Mouse (Mus musculus): Measurements from ENCODE around the gene Cbx3. TPM values are rescaled to one million over a fixed set of nuclear protein-coding genes. Genes with fewer than 3 reads are reported as not detected.
"Not testable (repeated sequence)": the region's sequence is repeated elsewhere in the genome, so short reads cannot be mapped to it uniquely, and the experiment has no call there.

Cbx3 gene
- polyA plus RNA-seq, 1 experiment from 2014 or later, result 501 TPM

DNA sequence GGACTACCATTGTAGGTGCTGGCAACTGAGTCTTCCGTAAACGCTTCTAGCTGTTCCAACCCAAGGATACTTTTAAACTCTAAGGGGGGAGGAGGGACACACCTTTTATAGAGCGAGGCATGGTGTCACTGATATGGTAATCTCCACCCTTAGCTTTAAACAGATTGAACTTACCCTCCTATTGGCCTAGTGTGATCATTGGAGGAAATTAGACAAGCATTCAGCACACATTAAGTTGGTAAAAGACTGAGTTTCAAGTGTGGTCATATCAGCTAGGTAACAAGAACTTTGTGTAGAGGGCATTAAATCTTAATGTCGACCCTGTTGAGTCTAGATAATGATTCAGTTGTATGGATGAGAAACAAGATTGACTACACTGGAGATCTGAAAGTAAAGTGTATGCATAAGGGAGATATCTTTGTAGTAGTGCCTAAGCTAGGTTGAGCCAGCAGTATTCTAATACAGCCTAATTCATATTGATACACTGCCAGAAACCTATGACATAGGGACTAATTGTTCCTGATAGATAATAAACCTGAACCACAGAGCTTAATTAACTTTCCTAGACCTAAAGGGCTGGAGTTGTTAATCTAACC lies 9.1 kb downstream of the Cbx3 start:
- Histone ChIP-seq H3K9me3 (no peaks in the 10 kb centered on the region), H3K4me1 (no peaks in the 10 kb centered on the region), H3K27ac (no peak overlapping the region), H3K36me3 (peaks cover 87% of the 10 kb centered on the region), H3K27me3 (ENCODE audit: insufficient read depth, poor library complexity, severe bottlenecking) (no peaks in the 10 kb centered on the region), H3K4me3 (no peak overlapping the region)
- WGBS, result 93% methylated on average over 4 of the region's 4 CpGs
- no peak for DNase-seq (ENCODE audit: low spot score)

DNA sequence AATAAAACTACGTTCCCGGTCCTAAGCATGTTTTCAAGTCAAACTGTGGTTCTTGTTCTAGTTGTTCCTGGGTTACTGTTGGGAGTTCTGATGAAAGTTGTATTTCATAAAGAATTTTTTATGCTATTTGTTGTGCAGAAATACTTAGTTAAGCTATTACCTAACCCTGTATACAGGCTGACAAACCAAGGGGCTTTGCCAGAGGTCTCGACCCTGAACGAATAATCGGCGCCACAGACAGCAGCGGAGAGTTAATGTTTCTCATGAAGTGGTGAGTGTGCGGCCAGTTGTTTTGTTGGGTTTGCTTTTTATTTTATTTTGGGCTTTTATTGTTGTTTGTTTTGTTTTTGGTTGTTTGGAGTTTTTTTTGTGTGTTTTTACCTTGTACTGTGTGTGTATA lies 11.4 kb downstream of the Cbx3 start:
- no peaks in the 10 kb centered on the region for H3K9me3 ChIP-seq
- WGBS, result 96% methylated on average over 8 of the region's 8 CpGs
- no peak overlapping the region for H3K4me3 ChIP-seq
- DNase-seq (ENCODE audit: low spot score), result peak; percentile 35
- H3K27me3 ChIP-seq (ENCODE audit: insufficient read depth, poor library complexity, severe bottlenecking), result no peaks in the 10 kb centered on the region
- peaks cover 66% of the 10 kb centered on the region for H3K36me3 ChIP-seq
- H3K27ac ChIP-seq, result no peak overlapping the region
- peaks cover 11% of the 10 kb centered on the region for H3K4me1 ChIP-seq

DNA sequence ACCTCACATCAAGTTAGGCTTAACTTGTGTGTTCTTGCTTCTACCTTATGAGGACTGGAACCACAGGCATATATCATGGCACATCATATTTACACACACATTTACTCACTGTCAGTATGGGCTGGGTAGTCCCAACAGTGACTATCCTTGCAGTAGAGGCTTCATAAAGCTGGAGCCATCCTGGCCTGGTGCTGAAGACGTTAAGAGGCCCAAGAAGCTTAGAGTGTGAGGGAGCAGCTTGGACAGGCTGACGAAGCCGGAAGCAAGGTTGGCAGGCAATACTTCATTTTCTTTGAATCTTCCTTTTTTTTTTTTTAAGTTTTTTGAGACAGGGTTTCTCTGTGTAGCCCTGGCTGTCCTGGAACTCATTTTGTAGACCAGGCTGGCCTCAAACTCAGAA lies 13.7 kb downstream of the Cbx3 start:
- no peaks in the 10 kb centered on the region for H3K27me3 ChIP-seq (ENCODE audit: insufficient read depth, poor library complexity, severe bottlenecking)
- peak; percentile 59 for DNase-seq (ENCODE audit: low spot score)
- H3K36me3 ChIP-seq, result peaks cover 47% of the 10 kb centered on the region
- peaks cover 14% of the 10 kb centered on the region for H3K4me1 ChIP-seq
- 0 out of 2 replicates have a peak, but pooled peaks cover 2% of the 10 kb centered on the region for H3K9me3 ChIP-seq
- no peak overlapping the region for H3K4me3 ChIP-seq
- no peak overlapping the region for H3K27ac ChIP-seq
- WGBS, result 92% methylated on average over 3 of the region's 3 CpGs

DNA sequence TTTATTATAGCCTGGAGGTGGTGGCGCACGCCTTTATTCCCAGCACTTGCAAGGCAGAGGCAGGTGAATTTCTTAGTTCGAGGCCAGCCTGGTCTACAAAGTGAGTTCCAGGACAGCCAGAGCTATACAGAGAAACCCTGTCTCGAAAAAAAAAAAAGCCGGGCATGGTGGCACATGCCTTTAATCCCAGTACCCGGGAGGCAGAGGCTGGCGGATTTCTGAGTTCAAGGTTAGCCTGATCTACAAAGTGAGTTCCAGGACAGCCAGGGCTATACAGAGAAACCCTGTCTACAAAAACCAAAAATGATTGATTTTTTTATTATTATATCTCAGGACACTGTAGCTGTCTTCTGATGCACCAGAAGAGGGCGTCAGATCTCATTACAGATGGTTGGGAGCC lies 14.4 kb downstream of the Cbx3 start:
- peaks cover 17% of the 10 kb centered on the region for H3K4me1 ChIP-seq
- not testable (repeated sequence) for H3K4me3 ChIP-seq; DNase-seq (ENCODE audit: low spot score); H3K27ac ChIP-seq; H3K9me3 ChIP-seq; H3K27me3 ChIP-seq (ENCODE audit: insufficient read depth, poor library complexity, severe bottlenecking)
- peaks cover 40% of the 10 kb centered on the region for H3K36me3 ChIP-seq
- WGBS, result 87% methylated on average over 8 of the region's 8 CpGs

DNA sequence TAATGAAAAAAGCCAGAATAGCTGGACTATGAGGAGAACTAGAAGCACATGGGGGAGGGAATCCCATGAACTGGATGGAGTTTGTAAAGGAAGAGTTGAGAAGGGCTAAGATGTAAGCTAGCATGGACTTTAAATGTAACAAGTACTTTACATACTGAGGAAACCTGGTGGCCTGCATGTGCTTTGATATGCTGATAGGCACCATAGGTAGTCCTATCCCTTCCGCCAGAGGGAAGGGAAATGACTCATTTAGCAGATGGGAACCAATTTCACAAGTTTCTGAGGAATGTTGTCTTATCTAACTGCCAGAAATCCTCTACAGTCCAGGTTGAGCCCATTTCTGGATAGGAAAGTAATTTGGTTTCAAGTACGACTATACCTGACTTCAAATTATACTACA lies 15.5 kb downstream of the Cbx3 start:
- peak; percentile 35 for DNase-seq (ENCODE audit: low spot score)
- Histone ChIP-seq H3K4me1 (peaks cover 22% of the 10 kb centered on the region), H3K27me3 (ENCODE audit: insufficient read depth, poor library complexity, severe bottlenecking) (no peaks in the 10 kb centered on the region), H3K4me3 (no peak overlapping the region), H3K27ac (no peak overlapping the region), H3K9me3 (0 out of 2 replicates have a peak, but pooled peaks cover 2% of the 10 kb centered on the region), H3K36me3 (peaks cover 29% of the 10 kb centered on the region)
- WGBS, result 45% methylated on average over 2 of the region's 2 CpGs

DNA sequence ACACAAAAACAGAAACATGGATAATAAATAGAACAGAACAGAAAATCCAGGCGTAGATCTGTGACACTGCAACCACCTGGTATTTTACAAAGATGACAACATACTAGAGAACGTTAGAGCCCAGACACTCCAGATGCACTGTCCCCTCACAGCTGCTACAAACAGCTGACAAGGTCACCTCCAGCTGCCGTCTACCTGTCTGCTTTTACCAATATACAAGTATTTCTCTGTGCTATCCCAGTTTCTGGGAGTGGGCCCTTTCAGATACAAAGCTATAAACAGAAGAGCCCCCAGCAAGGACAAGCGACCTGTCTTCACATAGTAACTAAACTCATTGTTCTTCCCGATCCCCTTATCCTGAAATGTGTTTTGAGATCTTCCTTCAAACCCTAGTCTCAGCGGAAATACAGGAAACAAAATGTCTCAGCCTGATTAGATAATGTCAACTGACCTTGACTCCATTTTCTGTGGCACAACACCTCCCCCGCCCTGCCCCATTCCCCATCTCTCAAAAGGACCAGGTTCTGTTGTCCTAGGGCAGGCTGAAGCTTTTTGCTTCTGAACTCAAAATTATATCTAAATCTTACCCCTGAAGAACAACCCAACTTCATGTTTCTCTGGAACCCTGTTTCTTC lies 16.0 kb downstream of the Cbx3 start:
- DNase-seq (ENCODE audit: low spot score), result peak; percentile 63
- H3K36me3 ChIP-seq, result peaks cover 24% of the 10 kb centered on the region
- no peaks in the 10 kb centered on the region for H3K27me3 ChIP-seq (ENCODE audit: insufficient read depth, poor library complexity, severe bottlenecking)
- peaks cover 22% of the 10 kb centered on the region for H3K4me1 ChIP-seq
- 30% methylated on average over 7 of the region's 7 CpGs for WGBS
- H3K4me3 ChIP-seq, result no peak overlapping the region
- H3K9me3 ChIP-seq, result 0 out of 2 replicates have a peak, but pooled peaks cover 2% of the 10 kb centered on the region
- H3K27ac ChIP-seq, result no peak overlapping the region

DNA sequence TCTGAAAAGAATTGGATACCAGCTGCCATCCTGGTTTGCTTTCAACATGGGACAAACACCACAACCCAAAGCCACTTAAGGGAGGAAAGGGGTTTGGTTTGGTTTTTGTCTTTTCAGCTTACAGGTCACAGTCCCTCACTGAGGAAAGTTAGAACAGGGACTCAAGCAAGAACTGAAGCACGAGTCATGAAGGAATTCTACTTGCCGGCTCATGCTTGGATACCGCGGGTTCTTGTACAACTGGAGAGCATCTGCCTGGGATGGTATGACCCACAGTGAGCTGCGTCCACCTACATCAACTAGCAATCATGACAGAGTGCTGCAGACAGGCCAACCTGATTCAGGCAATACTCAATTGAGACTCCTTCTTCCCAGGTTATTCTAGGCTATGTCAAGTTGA lies 16.6 kb downstream of the Cbx3 start:
- DNase-seq (ENCODE audit: low spot score), result peak; percentile 70
- Histone ChIP-seq H3K27me3 (ENCODE audit: insufficient read depth, poor library complexity, severe bottlenecking) (no peaks in the 10 kb centered on the region), H3K27ac (no peak overlapping the region), H3K9me3 (0 out of 2 replicates have a peak, but pooled peaks cover 2% of the 10 kb centered on the region), H3K4me1 (peaks cover 22% of the 10 kb centered on the region), H3K4me3 (no peak overlapping the region), H3K36me3 (peaks cover 18% of the 10 kb centered on the region)
- WGBS, result 78% methylated on average over 5 of the region's 5 CpGs

DNA sequence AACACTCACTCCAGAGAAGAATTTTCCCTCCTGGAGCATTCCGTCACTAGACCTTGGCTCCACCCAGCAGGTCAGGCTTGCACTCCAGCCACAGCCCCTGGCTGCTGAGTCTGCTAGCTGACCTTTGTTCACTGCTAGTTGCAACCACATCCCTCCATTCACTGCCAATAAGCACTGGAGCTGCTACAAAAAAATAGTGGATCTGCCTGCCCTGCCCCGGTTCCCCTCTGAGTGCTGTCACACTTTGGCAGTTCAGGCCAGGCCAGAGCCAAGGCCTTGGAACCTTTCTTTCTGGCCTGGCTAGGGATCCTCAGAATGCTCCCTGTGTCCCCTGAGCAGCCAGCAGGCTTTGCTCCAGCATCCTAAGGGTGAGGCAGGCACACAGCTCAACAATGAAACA lies 19.6 kb downstream of the Cbx3 start:
- WGBS, result 26% methylated on average over 2 of the region's 2 CpGs
- Histone ChIP-seq H3K4me1 (peaks cover 24% of the 10 kb centered on the region), H3K36me3 (peaks cover 3% of the 10 kb centered on the region; the same call in 1 of the 2 replicates), H3K9me3 (0 out of 2 replicates have a peak, but pooled peaks cover 2% of the 10 kb centered on the region), H3K27ac (peak overlapping the region; percentile 67; the same call in 1 of the 2 replicates), H3K27me3 (ENCODE audit: insufficient read depth, poor library complexity, severe bottlenecking) (no peaks in the 10 kb centered on the region), H3K4me3 (no peak overlapping the region)
- no peak for DNase-seq (ENCODE audit: low spot score)

DNA sequence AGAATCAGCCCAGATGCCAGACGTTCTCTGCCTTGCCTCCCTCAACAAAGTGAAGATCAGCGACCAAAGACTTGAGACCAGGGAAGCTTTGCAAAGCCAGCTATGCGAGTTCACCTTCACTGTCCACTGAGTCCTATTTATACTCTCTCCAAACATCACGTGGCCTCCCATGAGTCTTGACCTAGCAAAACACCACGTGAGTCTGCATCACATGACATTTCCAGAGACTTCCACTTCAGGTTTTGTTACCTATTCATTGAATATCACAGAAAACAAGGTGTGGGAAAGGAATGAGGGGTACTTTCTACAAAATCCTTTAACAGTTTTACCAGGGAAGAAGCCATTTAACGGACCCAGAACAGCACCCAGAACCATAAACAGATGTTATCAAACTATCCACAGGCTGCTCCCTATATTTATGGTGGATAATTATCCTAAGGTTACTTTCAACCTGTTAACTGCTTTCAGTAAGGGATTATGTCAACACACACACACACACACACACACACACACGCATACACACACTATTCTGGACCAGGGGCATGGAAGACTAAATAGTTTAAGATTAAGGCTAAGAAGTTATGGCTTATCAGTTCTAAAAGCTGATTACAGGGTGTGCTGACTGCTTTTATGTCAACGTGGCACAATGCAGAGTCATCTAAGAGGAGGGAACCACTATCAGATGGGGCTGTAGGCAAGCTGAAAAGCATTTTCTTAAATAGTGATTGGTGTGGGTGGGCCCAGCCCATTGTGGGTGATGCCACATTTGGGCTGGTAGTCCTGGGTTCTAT lies 27.4 kb downstream of the Cbx3 start:
- Histone ChIP-seq H3K27me3 (ENCODE audit: insufficient read depth, poor library complexity, severe bottlenecking) (no peaks in the 10 kb centered on the region), H3K9me3 (no peaks in the 10 kb centered on the region), H3K4me1 (0 out of 2 replicates have a peak, but pooled peaks cover 9% of the 10 kb centered on the region), H3K4me3 (no peak overlapping the region), H3K36me3 (no peaks in the 10 kb centered on the region), H3K27ac (no peak overlapping the region)
- DNase-seq (ENCODE audit: low spot score), result no peak
- 62% methylated on average over 8 of the region's 8 CpGs for WGBS

DNA sequence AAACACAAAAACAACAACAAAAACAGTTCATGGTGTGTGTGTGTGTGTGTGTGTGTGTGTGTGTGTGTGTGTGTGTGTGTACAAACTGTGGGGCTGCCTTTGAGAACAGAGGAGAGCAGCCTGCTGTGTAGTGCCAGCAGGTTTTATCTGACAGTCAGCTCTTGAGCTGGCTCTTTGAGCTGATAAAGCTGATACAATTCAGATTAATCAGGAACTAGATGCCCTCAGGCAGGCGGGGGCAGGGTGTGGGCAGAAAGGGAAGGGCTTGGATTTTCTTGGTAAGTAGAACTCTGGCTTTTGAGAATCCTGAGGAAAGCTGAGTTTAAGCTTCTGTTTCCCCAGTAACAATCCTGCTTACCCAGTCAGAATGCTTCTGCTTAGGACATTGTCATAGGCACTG lies 35.5 kb downstream of the Cbx3 start:
- Histone ChIP-seq H3K4me3 (no peak overlapping the region), H3K36me3 (no peaks in the 10 kb centered on the region), H3K9me3 (no peaks in the 10 kb centered on the region), H3K4me1 (peaks cover 15% of the 10 kb centered on the region), H3K27ac (no peak overlapping the region), H3K27me3 (ENCODE audit: insufficient read depth, poor library complexity, severe bottlenecking) (no peaks in the 10 kb centered on the region)
- DNase-seq (ENCODE audit: low spot score), result no peak
- WGBS, result 22% methylated on average over 1 of the region's 1 CpGs

DNA sequence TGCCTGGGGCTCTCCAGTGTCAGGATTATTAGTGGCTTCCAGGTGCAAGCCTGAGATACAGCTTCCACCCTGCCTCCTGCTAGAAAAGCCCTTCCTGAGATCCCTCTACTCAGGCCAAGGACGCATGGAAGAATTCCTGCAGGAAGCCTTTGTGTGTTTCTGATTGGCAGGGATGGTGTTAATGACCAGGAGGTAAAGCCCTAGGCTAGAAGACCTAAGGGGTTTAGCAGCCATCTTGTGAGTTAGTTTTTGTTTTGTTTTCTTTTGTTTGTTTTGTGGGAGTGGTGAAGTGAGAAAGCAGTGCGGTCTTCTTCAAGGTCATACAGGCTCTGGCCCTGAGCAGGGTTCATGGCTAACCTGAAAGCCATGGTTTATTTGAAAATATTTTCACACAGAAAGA lies 37.4 kb downstream of the Cbx3 start:
- DNase-seq (ENCODE audit: low spot score), result no peak
- whole genome bisulfite sequencing, result 69% methylated on average over 2 of the region's 2 CpGs
- Histone ChIP-seq H3K36me3 (no peaks in the 10 kb centered on the region), H3K9me3 (no peaks in the 10 kb centered on the region), H3K4me1 (peaks cover 15% of the 10 kb centered on the region), H3K4me3 (no peak overlapping the region), H3K27ac (no peak overlapping the region), H3K27me3 (ENCODE audit: insufficient read depth, poor library complexity, severe bottlenecking) (no peaks in the 10 kb centered on the region)

DNA sequence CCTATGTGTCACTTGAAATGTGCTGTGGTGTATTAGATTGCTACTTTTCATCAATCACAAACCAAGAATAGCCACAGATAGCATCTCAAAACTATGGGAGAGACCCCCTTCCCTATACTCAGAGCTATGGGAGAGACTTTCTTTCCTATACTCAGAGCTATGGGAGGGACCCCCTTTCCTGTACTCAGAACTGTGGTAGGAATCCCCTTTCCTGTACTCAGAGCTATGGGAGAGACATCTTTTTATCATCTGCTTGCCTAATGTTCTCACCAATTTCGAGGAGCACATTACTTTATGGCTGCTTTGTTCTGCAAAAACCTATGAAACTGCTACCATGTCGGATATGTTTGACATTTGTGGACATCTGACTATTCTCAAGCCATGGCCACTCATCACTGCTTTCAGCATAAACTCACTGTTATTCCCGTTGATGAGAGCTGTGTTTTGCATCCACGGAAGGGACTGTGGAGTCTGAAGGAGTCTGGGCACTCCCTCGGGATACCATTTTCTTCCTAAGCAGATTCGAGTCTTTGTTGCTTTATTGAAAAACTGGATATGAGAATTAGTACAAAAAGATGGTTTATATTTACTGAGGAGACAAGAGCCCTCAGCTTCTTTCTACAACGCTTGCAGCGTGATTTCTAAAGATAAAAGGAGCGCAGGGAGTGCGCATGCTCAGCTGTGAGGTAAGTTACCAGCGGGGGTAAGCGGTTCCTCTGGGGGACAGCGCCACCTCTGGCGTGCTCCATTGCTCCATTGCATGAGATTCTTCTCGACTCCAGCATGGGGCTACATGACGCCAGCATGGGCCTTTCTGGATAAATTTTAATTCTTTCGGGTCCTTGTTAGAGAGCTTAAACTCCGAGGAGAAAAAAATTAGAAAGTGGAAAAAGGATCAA lies 38.8 kb downstream of the Cbx3 start:
- H3K4me3 ChIP-seq, result peak overlapping the region; percentile 49
- H3K27me3 ChIP-seq (ENCODE audit: insufficient read depth, poor library complexity, severe bottlenecking), result no peaks in the 10 kb centered on the region
- peak; percentile 88 for DNase-seq (ENCODE audit: low spot score)
- H3K9me3 ChIP-seq, result no peaks in the 10 kb centered on the region
- H3K27ac ChIP-seq, result peak overlapping the region; percentile 47
- H3K4me1 ChIP-seq, result peaks cover 15% of the 10 kb centered on the region
- no peaks in the 10 kb centered on the region for H3K36me3 ChIP-seq
- 25% methylated on average over 18 of the region's 18 CpGs for WGBS

Measured in heart, embryonic 10.5 days (tissue).